Mouse (Mus musculus) G1E (cell line): ENCODE data around the gene Bace2. TPM values are rescaled to one million over a fixed set of nuclear protein-coding genes. Genes with fewer than 3 reads are reported as not detected.

ENCODE experiments used
- ATAC-seq: 2 replicates; pipeline ENCODE4 v1.8.0; 2016; ENCODE audit warnings: mild to moderate bottlenecking; ENCODE audit not compliant: insufficient number of reproducible peaks, poor library complexity, low FRiP score, severe bottlenecking; ENCODE audit errors: extremely low read depth
- DNase-seq: peaks from one replicate; pipeline ENCODE4 v3.0.0; 2012; ENCODE audit warnings: low spot score
- H3K27me3 ChIP-seq: 2 replicates; pipeline ENCODE4 v1.6.1; 2012; ENCODE audit warnings: mild to moderate bottlenecking, low read length, inconsistent platforms; ENCODE audit not compliant: insufficient read depth
- H3K36me3 ChIP-seq: replicated peaks from 2 replicates; pipeline ENCODE3; 2012; ENCODE audit warnings: mild to moderate bottlenecking, inconsistent platforms
- H3K4me1 ChIP-seq: 2 replicates; pipeline ENCODE4 v1.6.1; 2012; ENCODE audit warnings: low read depth, low read length, inconsistent platforms, mixed read lengths; ENCODE audit not compliant: insufficient read depth
- H3K4me3 ChIP-seq: 2 replicates; pipeline ENCODE4 v1.5.1; 2012; ENCODE audit warnings: low read depth, mild to moderate bottlenecking, inconsistent platforms, low read length, moderate library complexity, mixed read lengths
- H3K9me3 ChIP-seq: replicated peaks from 2 replicates; pipeline ENCODE4 v1.6.1; 2012; ENCODE audit warnings: inconsistent platforms
- CTCF ChIP-seq: IDR thresholded peaks from 2 replicates; pipeline ENCODE4 v1.5.1; 2012; ENCODE audit warnings: low read depth, low read length, inconsistent platforms, mixed read lengths
- GATA1 ChIP-seq: IDR thresholded peaks from 2 replicates; pipeline ENCODE4 v1.6.1; 2012; ENCODE audit warnings: borderline replicate concordance, low read length, inconsistent platforms, mixed read lengths
- GATA2 ChIP-seq: IDR thresholded peaks from 2 replicates; pipeline ENCODE4 v1.6.1; 2012; ENCODE audit warnings: low read depth, low read length, inconsistent platforms, borderline replicate concordance
- POLR2AphosphoS5 ChIP-seq: IDR thresholded peaks from 2 replicates; pipeline ENCODE4 v1.6.1; 2012; ENCODE audit warnings: low read depth, low read length, inconsistent platforms; ENCODE audit not compliant: insufficient replicate concordance
- TAL1 ChIP-seq: conservative IDR thresholded peaks from 2 replicates; pipeline ENCODE4 v1.6.1; 2012; ENCODE audit warnings: low read depth, low read length, inconsistent platforms, mixed read lengths
- polyA plus RNA-seq: library from polyadenylated mRNA; stranded (reverse); fragments of >175 nt; gene quantifications from 2 replicates; pipeline ENCODE4 v1.2.3, GENCODE M21; 2012
- total RNA-seq, 2 experiments: library from RNA; stranded (forward) in 1 of 2; stranded (reverse) in 1 of 2; fragments of 200-1000 nt in 1 of 2; fragments of >200 nt in 1 of 2; fragmentation: Nextera tagmentation in 1 of 2; gene quantifications; 2 replicates each; pipeline ENCODE4 v1.2.3; 2014 to 2017

Gene Bace2
- total and polyA plus RNA-seq, 3 experiments = 0.27 TPM; not detected in 2

GRCm38 (mm10) chr16:97322604-97323003 is 33.9 kb upstream of the Bace2 start:
- H3K4me3 ChIP-seq = no peak overlapping the region
- no peaks in the 10 kb centered on the region for H3K9me3 ChIP-seq
- TF ChIP-seq CTCF = no peak
- TF ChIP-seq GATA2 = no peak
- no peak for TF ChIP-seq POLR2AphosphoS5
- TF ChIP-seq GATA1 = no peak
- no peak for TF ChIP-seq TAL1
- DNase-seq = no peak
- H3K27me3 ChIP-seq = no peaks in the 10 kb centered on the region
- no peaks in the 10 kb centered on the region for H3K36me3 ChIP-seq
- H3K4me1 ChIP-seq = no peaks in the 10 kb centered on the region
- no peak for ATAC-seq

GRCm38 (mm10) chr16:97325975-97326374 is 30.6 kb upstream of the Bace2 start:
- no peak for DNase-seq
- Histone ChIP-seq H3K27me3 (0 out of 2 replicates have a peak, but pooled peaks cover 3% of the 10 kb centered on the region), H3K4me3 (no peak overlapping the region), H3K36me3 (no peaks in the 10 kb centered on the region), H3K9me3 (no peaks in the 10 kb centered on the region), H3K4me1 (no peaks in the 10 kb centered on the region)
- no peak for TF ChIP-seq GATA2
- no peak for TF ChIP-seq GATA1
- no peak for TF ChIP-seq TAL1
- TF ChIP-seq CTCF = peak; percentile 24; the same call in 1 of the 2 replicates
- no peak for TF ChIP-seq POLR2AphosphoS5
- peak; percentile 40; the same call in 1 of the 2 replicates for ATAC-seq

- Histone ChIP-seq H3K27me3 (0 out of 2 replicates have a peak, but pooled peaks cover 3% of the 10 kb centered on the region), H3K4me1 (no peaks in the 10 kb centered on the region), H3K9me3 (no peaks in the 10 kb centered on the region), H3K4me3 (no peak overlapping the region), H3K36me3 (no peaks in the 10 kb centered on the region)
- no peak for ATAC-seq
- no peak for TF ChIP-seq GATA1
- no peak for TF ChIP-seq GATA2
- TF ChIP-seq TAL1 = no peak
- TF ChIP-seq POLR2AphosphoS5 = no peak
- no peak for TF ChIP-seq CTCF
- no peak for DNase-seq
Observed at GRCm38 (mm10) chr16:97328602-97329001, 27.9 kb upstream of the Bace2 start.

DNA sequence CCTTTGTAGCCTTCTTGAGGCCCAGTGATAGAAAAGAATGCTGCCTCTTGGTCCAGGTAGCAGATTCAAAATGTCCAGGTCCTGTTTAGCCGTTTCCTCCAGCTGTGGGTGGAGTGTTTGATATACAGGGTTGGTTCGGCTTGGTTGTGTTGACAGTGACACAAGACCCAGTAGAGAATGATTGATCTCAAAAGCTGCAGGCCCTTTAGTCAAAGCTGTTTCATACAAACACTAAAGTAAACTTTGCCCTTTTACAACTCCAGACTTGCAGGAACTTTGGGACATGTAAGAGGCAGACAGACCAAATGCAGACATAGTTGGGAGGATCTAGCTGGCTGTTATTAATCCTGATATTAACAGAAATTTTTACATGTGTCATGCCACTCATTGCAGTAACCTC is 3.5 kb upstream of the Bace2 start:
- no peaks in the 10 kb centered on the region for H3K9me3 ChIP-seq
- no peaks in the 10 kb centered on the region for H3K27me3 ChIP-seq
- DNase-seq (no peak), ATAC-seq (no peak)
- no peak for TF ChIP-seq GATA2
- no peak for TF ChIP-seq POLR2AphosphoS5
- TF ChIP-seq CTCF = no peak
- no peak for TF ChIP-seq TAL1
- no peak for TF ChIP-seq GATA1
- H3K4me1 ChIP-seq = no peaks in the 10 kb centered on the region
- no peaks in the 10 kb centered on the region for H3K36me3 ChIP-seq
- H3K4me3 ChIP-seq = no peak overlapping the region

DNA sequence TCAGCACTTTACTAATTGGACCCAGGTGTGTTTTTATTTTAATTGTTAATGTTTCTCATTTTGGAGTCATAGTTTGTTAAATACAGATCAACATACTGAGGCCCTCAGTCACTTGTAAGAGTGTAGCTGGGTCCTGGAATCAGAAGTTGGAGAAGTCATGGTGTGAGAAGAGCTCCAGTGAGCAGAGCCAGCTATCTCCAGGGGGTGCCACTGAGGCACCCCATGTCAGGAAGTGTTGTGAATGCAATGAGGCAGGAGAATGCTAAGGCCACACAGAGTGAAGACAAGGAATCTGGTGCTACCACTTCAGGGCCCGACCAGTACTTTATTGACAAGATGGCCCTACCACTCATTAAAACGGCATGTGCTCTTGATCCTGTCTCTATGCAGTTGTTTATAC is 1.9 kb upstream of the Bace2 start:
- Histone ChIP-seq H3K36me3 (no peaks in the 10 kb centered on the region), H3K4me1 (no peaks in the 10 kb centered on the region), H3K9me3 (no peaks in the 10 kb centered on the region), H3K27me3 (no peaks in the 10 kb centered on the region), H3K4me3 (no peak overlapping the region)
- DNase-seq (no peak), ATAC-seq (no peak)
- TF ChIP-seq GATA1 (no peak), TAL1 (no peak), GATA2 (no peak), CTCF (no peak), POLR2AphosphoS5 (no peak)

DNA sequence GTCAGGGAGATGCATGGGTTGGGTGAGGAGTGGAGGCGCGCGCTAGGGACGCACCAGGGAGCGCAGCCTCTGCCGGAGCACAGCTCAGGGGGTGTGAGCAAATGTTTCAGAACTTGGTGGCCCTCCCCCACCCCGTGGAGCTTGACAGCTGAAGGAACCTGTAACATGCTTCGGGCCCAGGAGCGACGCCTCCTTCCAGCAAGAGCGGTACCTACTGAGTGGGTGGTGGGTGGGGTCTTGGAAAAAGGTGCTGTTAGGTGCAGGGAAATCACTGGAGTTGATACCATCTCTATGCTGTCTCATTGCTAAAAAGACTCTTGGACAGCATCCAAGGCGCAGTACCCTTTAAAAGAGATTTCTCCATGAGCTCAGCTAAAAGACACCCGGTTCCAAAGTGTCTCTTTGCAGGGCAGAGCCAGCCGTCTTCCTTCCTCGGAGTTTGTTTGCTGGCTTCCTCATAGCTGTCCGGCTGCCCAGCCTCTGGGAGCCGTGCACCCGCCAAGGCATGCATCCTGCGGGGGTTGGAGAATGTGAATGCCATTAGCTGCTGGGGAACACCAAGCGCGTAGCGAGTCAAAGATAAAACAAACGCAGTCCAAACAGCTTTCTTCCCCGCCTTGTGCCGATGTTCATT is 763 bp downstream of the Bace2 start:
- no peak for TF ChIP-seq GATA1
- TF ChIP-seq TAL1 = no peak
- no peak for TF ChIP-seq GATA2
- TF ChIP-seq CTCF = no peak
- no peak for TF ChIP-seq POLR2AphosphoS5
- Histone ChIP-seq H3K4me1 (no peaks in the 10 kb centered on the region), H3K36me3 (no peaks in the 10 kb centered on the region), H3K4me3 (no peak overlapping the region), H3K27me3 (no peaks in the 10 kb centered on the region), H3K9me3 (no peaks in the 10 kb centered on the region)
- ATAC-seq (no peak), DNase-seq (no peak)
